ENCODE assay signal across 8 mouse cellular contexts in the genomic region with DNA sequence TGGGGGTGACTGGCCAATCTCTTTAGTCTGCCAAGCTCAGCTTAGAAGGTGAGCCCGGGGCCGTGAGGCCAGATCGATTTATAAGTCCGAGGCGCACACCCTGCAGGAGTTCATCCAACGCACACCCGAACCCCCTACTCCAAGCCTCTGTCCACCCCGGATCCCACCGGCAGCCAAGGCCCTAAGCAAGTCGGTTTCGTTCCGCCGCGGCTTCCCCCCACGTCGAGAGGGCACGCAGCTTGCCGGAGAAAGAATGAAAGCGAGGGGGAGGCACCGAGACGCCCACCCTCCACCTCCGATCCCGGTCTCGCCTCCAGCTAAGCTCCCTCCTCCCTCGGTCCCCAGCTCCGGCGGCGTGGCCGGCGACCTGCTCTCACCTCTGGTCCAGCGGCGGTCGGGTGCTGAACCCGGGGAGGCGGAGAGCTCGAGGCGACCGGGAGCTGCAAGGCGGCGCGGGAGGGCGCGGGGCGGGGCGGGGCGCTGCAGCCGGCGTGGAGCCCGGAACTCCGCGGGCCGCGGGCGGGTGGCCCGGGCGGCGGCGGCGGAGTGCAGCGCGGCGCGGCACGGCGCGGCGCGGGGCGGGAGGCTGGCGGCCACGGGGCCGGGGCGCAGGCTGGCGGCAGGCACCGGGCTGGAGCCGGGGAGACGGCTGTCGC. TPM values are rescaled to one million over a fixed set of nuclear protein-coding genes. Genes with fewer than 3 reads are reported as not detected.
DNase-seq lines count a peak whose midpoint lies in the region; ATAC-seq lines count a peak whose summit lies in the region.

No protein-coding gene starts in this region.

- 1% methylated on average over 36 of the region's 78 CpGs for WGBS in hindbrain, embryonic 11.5 days

- H3K36me3 ChIP-seq in hindbrain, embryonic 11.5 days (ENCODE audit: control insufficient read depth, insufficient read depth, low read length) = no peaks in the 10 kb centered on the region

- H3K9me3 ChIP-seq in hindbrain, embryonic 11.5 days (ENCODE audit: control insufficient read depth, low read length) = no peaks in the 10 kb centered on the region

- no peaks in the 10 kb centered on the region for H3K27me3 ChIP-seq in hindbrain, embryonic 11.5 days (ENCODE audit: control insufficient read depth, insufficient read depth, low read length)

- peak overlapping the region; percentile 97 for H3K27ac ChIP-seq in hindbrain, embryonic 11.5 days (ENCODE audit: low read depth, low read length)

- peak; percentile 39 for DNase-seq in ES-CJ7 (ENCODE audit: low read depth, low spot score)
- peak; percentile 70 to 80 for DNase-seq in cerebellum, adult 18-20 months
- DNase-seq in frontal cortex, postnatal 10 days (ENCODE audit: low spot score in 2 of 2) = peak; percentile 45 to 70
- peak; percentile 71 for DNase-seq in hindbrain, embryonic 11.5 days (ENCODE audit: low spot score)
- peak; percentile 51 to 57 for DNase-seq in layer of hippocampus, postnatal 14 days (ENCODE audit: low spot score in 2 of 2)
- DNase-seq in lung, postnatal 10 days = peak; percentile 77
- DNase-seq in retina, embryonic 14.5 days (ENCODE audit: low spot score) = peak; percentile 57
- DNase-seq in urinary bladder, adult 18-20 months (ENCODE audit: low spot score in 2 of 2) = peak; percentile 54 to 66

- H3K4me3 ChIP-seq in hindbrain, embryonic 11.5 days (ENCODE audit: low read depth, low read length) = peak overlapping the region; percentile 89

- H3K9ac ChIP-seq in hindbrain, embryonic 11.5 days (ENCODE audit: low read depth, low read length) = peak overlapping the region; percentile 84

- peak; percentile 70 for ATAC-seq in hindbrain, embryonic 11.5 days (ENCODE audit: low FRiP score)

- peak overlapping the region; percentile 67 for H3K4me2 ChIP-seq in hindbrain, embryonic 11.5 days (replicated peaks; ENCODE audit: low read depth, low read length)

- peaks cover 6% of the 10 kb centered on the region; the same call in 1 of the 2 replicates for H3K4me1 ChIP-seq in hindbrain, embryonic 11.5 days (replicated peaks; ENCODE audit: control insufficient read depth, insufficient read depth, low read length)

RNA-seq across cellular contexts. Expression of gene Acvr1, which starts 0.4 kb away (rescaled TPM):
- polyA plus RNA-seq in hindbrain, embryonic 11.5 days (2014; fragmentation: Nextera tagmentation; extraction: Ambion mirVana) = 5.8 and 6.0 TPM in 2 replicates
- 10 to 100 TPM; 49.0 to 49.9 TPM for total RNA-seq in layer of hippocampus, postnatal 14 days (2021)

RNA-seq across cellular contexts. Expression of gene Upp2, which starts 0.6 kb away (rescaled TPM):
- 5.9 and 6.3 TPM in 2 replicates for polyA plus RNA-seq in hindbrain, embryonic 11.5 days (2014; fragmentation: Nextera tagmentation; extraction: Ambion mirVana)
- total RNA-seq in layer of hippocampus, postnatal 14 days (2021) = 10 to 100 TPM; 20.4 to 23.0 TPM

Comparison
In these comparisons a context has a peak if more than half of its experiments do, and no peak if none do; other contexts are left out.
1. Peak in every context shown above with its lines: DNase-seq, ATAC-seq, H3K4me3 ChIP-seq and H3K27ac ChIP-seq.